Mouse (Mus musculus): ENCODE measurements around the gene Fam104a. TPM values are rescaled to one million over a fixed set of nuclear protein-coding genes. Genes with fewer than 3 reads are reported as not detected.

The Fam104a gene
- polyA plus RNA-seq, 1 experiment from 2014 or later: 57.6 TPM

DNA sequence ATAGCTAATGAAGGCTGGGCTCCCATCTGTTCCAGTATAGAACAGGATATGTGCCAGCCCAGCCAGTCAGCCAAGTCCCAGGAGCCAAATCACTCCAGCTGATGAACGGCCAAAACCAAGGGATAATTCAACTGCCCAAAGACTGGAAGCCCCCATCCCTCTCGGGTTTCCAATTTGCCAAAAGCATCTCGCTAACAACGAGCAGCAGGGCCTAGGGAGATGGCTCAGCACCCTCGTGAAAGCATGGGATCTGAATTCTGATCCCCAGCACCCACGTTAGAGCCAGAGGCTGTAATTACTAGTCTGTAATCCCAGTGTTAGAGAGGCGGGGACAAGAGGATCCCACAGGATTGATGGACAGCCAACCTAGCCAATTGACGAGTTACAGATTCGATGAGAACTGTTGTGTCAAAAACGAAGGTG is 49.2 kb downstream of the Fam104a start:
- WGBS: 69% methylated on average over 10 of the region's 10 CpGs
- no peaks in the 10 kb centered on the region for H3K36me3 ChIP-seq (replicated peaks)
- no peak overlapping the region for H3K4me3 ChIP-seq
- no peaks in the 10 kb centered on the region for H3K27me3 ChIP-seq (replicated peaks; ENCODE audit: low read depth, poor library complexity, severe bottlenecking)
- no peak for DNase-seq (ENCODE audit: low spot score)
- peaks cover 5% of the 10 kb centered on the region; the same call in 1 of the 2 replicates for H3K9me3 ChIP-seq
- H3K4me1 ChIP-seq: no peaks in the 10 kb centered on the region
- no peak overlapping the region for H3K27ac ChIP-seq (replicated peaks)

GRCm38 (mm10) chr11:113633398-113633797 is 50.6 kb downstream of the Fam104a start:
- no peaks in the 10 kb centered on the region for H3K4me1 ChIP-seq
- no peak overlapping the region for H3K27ac ChIP-seq (replicated peaks)
- no peak for DNase-seq (ENCODE audit: low spot score)
- no peaks in the 10 kb centered on the region for H3K36me3 ChIP-seq (replicated peaks)
- H3K9me3 ChIP-seq: peaks cover 5% of the 10 kb centered on the region; the same call in 1 of the 2 replicates
- no peak overlapping the region for H3K4me3 ChIP-seq
- WGBS: 89% methylated on average over 5 of the region's 5 CpGs
- H3K27me3 ChIP-seq (replicated peaks; ENCODE audit: low read depth, poor library complexity, severe bottlenecking): no peaks in the 10 kb centered on the region; the same call in 1 of the 2 replicates

DNA sequence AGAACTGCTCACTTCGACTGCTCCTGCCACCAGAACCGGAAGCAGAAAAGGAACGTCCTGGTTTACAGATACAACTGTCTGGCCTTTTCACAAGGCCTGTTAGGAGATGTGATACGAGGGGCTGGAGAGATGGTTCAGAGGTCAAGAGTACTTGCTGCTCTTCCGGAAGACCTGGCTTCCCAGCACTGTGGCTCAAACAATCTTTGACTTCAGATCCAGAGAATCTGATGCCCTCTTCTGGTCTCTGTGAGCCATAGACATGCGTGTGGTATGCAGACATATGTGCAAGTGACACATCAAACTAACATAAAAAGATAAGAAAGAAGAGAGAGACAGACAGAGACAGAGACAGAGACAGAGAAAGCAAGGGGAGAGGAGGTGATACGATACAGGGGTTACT is 51.7 kb downstream of the Fam104a start:
- 76% methylated on average over 7 of the region's 7 CpGs for WGBS
- H3K36me3 ChIP-seq (replicated peaks): no peaks in the 10 kb centered on the region
- H3K27ac ChIP-seq (replicated peaks): no peak overlapping the region
- no peaks in the 10 kb centered on the region for H3K9me3 ChIP-seq
- H3K4me3 ChIP-seq: no peak overlapping the region
- no peak for DNase-seq (ENCODE audit: low spot score)
- no peaks in the 10 kb centered on the region for H3K4me1 ChIP-seq
- no peaks in the 10 kb centered on the region; the same call in 1 of the 2 replicates for H3K27me3 ChIP-seq (replicated peaks; ENCODE audit: low read depth, poor library complexity, severe bottlenecking)

DNA sequence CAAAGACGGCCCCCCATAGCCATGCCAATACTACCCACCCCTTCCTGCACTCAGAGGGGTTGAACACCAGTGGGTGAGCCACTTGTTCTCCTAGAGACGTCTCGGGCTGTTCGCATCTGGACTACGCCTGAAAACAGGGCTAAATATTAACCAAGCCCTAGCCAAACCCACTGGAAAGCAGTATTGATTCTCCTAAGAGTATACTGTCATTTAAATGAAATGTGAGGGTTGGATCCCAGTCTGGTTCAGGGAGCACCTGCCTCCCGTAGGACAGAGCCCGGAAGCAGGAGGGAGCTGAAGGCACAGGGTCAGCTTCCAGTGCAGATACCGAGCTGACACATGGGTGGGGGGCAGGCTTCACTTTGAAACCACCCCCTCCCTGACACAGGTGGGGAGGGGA is 52.1 kb downstream of the Fam104a start:
- Histone ChIP-seq H3K27me3 (replicated peaks; ENCODE audit: low read depth, poor library complexity, severe bottlenecking) (no peaks in the 10 kb centered on the region; the same call in 1 of the 2 replicates), H3K36me3 (replicated peaks) (no peaks in the 10 kb centered on the region), H3K27ac (replicated peaks) (no peak overlapping the region), H3K4me3 (no peak overlapping the region), H3K9me3 (no peaks in the 10 kb centered on the region), H3K4me1 (no peaks in the 10 kb centered on the region)
- WGBS: 82% methylated on average over 8 of the region's 8 CpGs
- no peak for DNase-seq (ENCODE audit: low spot score)

DNA sequence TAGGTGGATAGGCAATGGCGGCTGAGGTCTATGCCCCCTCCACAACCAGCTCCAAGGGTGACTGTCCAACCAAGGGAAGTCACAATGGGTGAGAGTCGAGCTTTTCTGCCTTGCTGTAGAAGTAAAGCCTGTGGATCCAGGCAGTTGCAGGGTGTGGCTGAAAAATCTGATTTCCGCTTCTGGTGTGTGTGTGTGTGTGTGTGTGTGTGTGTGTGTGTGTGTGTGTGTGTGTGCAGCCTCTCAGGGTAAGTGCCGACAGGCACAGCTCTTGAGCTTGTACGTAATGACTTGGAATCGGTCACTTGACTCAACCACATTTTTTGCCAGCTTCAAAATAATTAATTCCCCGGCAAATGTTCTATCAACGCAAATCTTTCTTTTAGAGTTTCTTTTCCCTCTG is 52.7 kb downstream of the Fam104a start:
- Histone ChIP-seq H3K4me1 (no peaks in the 10 kb centered on the region), H3K27ac (replicated peaks) (no peak overlapping the region), H3K9me3 (no peaks in the 10 kb centered on the region), H3K4me3 (no peak overlapping the region), H3K27me3 (replicated peaks; ENCODE audit: low read depth, poor library complexity, severe bottlenecking) (no peaks in the 10 kb centered on the region; the same call in 1 of the 2 replicates), H3K36me3 (replicated peaks) (no peaks in the 10 kb centered on the region)
- WGBS: 85% methylated on average over 8 of the region's 8 CpGs
- no peak for DNase-seq (ENCODE audit: low spot score)

DNA sequence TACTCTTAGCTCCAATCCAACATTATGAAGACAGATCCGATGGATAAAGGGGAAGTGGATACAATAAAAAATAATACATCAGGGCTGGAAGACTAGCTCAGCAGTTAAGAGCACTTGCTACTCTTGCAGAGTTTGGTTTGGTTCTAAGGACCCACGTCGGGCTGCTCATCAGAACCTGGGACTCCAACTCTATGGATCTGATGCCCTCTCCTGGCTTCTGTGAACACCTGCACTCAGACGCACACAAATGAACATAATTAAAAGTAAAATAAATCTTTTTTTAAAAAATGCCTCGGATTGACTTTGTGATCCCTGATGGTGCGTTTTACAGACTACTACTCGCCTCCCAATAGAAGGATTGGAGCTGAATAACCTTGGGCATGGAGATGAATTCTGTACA is 53.3 kb downstream of the Fam104a start:
- Histone ChIP-seq H3K4me1 (no peaks in the 10 kb centered on the region), H3K36me3 (replicated peaks) (no peaks in the 10 kb centered on the region), H3K27me3 (replicated peaks; ENCODE audit: low read depth, poor library complexity, severe bottlenecking) (no peaks in the 10 kb centered on the region; the same call in 1 of the 2 replicates), H3K4me3 (no peak overlapping the region), H3K27ac (replicated peaks) (no peak overlapping the region), H3K9me3 (no peaks in the 10 kb centered on the region)
- DNase-seq (ENCODE audit: low spot score): no peak
- 65% methylated on average over 7 of the region's 7 CpGs for WGBS

DNA sequence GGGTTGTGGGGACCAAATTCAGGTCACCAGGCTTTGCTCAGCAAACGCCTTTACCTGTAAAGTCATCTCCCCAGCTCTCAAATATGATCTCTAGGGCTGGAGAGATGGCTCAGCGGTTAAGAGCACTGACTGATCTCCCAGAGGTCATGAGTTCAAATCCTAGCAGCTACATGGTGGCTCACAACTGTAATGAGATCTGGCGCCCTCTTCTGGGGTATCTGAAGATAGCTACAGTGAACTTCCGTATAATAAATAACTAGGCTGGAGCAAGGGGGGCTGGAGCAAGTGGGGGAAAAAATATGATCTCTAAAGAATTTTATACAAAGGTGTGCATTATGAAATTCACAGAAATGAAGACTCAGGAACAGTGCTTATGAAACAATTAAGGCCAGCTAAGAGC is 56.2 kb downstream of the Fam104a start:
- Histone ChIP-seq H3K9me3 (no peaks in the 10 kb centered on the region), H3K27me3 (replicated peaks; ENCODE audit: low read depth, poor library complexity, severe bottlenecking) (no peaks in the 10 kb centered on the region; the same call in 1 of the 2 replicates), H3K4me1 (no peaks in the 10 kb centered on the region), H3K36me3 (replicated peaks) (peaks cover 9% of the 10 kb centered on the region), H3K4me3 (no peak overlapping the region), H3K27ac (replicated peaks) (no peak overlapping the region)
- DNase-seq (ENCODE audit: low spot score): no peak
- WGBS: 55% methylated on average over 4 of the region's 4 CpGs

DNA sequence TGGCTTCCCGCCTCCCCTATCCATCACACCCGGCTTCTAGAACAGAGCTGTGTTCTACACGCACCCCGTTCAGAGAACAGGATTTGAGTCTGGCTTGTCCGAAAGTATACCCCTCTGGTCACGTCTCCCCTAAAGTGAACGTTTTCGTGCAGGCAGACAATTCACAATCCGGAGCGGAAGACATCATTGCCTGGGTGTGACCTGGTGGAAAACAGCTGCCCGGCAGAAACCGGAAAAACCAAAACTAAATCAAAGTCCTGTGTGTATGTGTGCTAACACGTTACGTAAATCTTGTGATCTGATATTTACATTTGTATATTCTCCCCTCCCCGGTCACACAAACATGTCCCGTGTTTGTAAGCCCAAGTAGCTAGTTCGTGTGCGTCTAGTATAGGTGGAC is 58.5 kb downstream of the Fam104a start:
- 93% methylated on average over 18 of the region's 18 CpGs for WGBS
- peaks cover 9% of the 10 kb centered on the region for H3K36me3 ChIP-seq (replicated peaks)
- H3K4me3 ChIP-seq: no peak overlapping the region
- H3K9me3 ChIP-seq: no peaks in the 10 kb centered on the region
- no peak overlapping the region for H3K27ac ChIP-seq (replicated peaks)
- DNase-seq (ENCODE audit: low spot score): no peak
- H3K27me3 ChIP-seq (replicated peaks; ENCODE audit: low read depth, poor library complexity, severe bottlenecking): peaks cover 17% of the 10 kb centered on the region
- peaks cover 7% of the 10 kb centered on the region for H3K4me1 ChIP-seq

- H3K4me1 ChIP-seq: peaks cover 40% of the 10 kb centered on the region
- 88% methylated on average over 4 of the region's 4 CpGs for WGBS
- H3K9me3 ChIP-seq: no peaks in the 10 kb centered on the region
- H3K27ac ChIP-seq (replicated peaks): no peak overlapping the region
- H3K4me3 ChIP-seq: no peak overlapping the region
- no peak for DNase-seq (ENCODE audit: low spot score)
- H3K36me3 ChIP-seq (replicated peaks): peaks cover 9% of the 10 kb centered on the region
- H3K27me3 ChIP-seq (replicated peaks; ENCODE audit: low read depth, poor library complexity, severe bottlenecking): peaks cover 49% of the 10 kb centered on the region
Observed at GRCm38 (mm10) chr11:113622028-113622427, 61.9 kb downstream of the Fam104a start.

DNA sequence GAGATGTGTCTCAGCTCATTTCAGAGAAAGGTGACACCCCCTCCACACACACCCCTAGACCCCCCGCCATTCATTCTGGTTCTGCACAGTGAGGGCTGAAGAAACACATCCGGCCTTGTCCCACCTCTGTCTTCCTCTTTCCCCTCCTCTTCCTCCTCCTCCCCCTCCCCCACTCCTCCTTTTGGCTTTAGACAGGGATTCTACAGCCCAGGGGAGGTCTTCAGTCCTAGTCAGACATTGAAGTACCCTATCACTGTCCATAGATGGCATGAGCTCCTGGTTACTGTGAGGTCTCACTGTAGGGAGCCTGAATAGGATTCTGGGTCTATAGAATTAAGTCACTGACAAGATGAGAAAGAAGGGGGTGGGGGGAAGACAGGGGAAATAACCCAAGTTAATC is 63.0 kb downstream of the Fam104a start:
- no peak for DNase-seq (ENCODE audit: low spot score)
- H3K27ac ChIP-seq (replicated peaks): no peak overlapping the region
- H3K4me1 ChIP-seq: peaks cover 41% of the 10 kb centered on the region
- 51% methylated on average over 2 of the region's 2 CpGs for WGBS
- H3K36me3 ChIP-seq (replicated peaks): peaks cover 9% of the 10 kb centered on the region
- H3K27me3 ChIP-seq (replicated peaks; ENCODE audit: low read depth, poor library complexity, severe bottlenecking): peaks cover 56% of the 10 kb centered on the region
- no peaks in the 10 kb centered on the region for H3K9me3 ChIP-seq
- H3K4me3 ChIP-seq: no peak overlapping the region

- Histone ChIP-seq H3K27me3 (replicated peaks; ENCODE audit: low read depth, poor library complexity, severe bottlenecking) (peaks cover 65% of the 10 kb centered on the region), H3K9me3 (no peaks in the 10 kb centered on the region), H3K36me3 (replicated peaks) (peaks cover 2% of the 10 kb centered on the region), H3K27ac (replicated peaks) (no peak overlapping the region; the same call in 1 of the 2 replicates), H3K4me3 (peak overlapping the region; percentile 67), H3K4me1 (peaks cover 41% of the 10 kb centered on the region)
- WGBS: 3% methylated on average over 31 of the region's 31 CpGs
- DNase-seq (ENCODE audit: low spot score): no peak
Observed at GRCm38 (mm10) chr11:113619420-113620080, 64.4 kb downstream of the Fam104a start.

GRCm38 (mm10) chr11:113618672-113619419 is 65.1 kb downstream of the Fam104a start, which contains the start of gene Sstr2:
Gene Sstr2 (plus strand): TSS chr11:113619342.
- no peak within 1 kb of the TSS; the same call in 1 of the 2 replicates for H3K27ac ChIP-seq (replicated peaks)
- H3K4me3 ChIP-seq: peak within 1 kb of the TSS; percentile 67
- H3K27me3 ChIP-seq (replicated peaks; ENCODE audit: low read depth, poor library complexity, severe bottlenecking): peaks cover 71% of the 10 kb centered on the region
- no peaks in the 10 kb centered on the region for H3K36me3 ChIP-seq (replicated peaks)
- no peaks in the 10 kb centered on the region for H3K9me3 ChIP-seq
- peak; percentile 82 for DNase-seq (ENCODE audit: low spot score)
- WGBS: under 1% methylated on average over 54 of the region's 54 CpGs
- peaks cover 44% of the 10 kb centered on the region for H3K4me1 ChIP-seq

DNA sequence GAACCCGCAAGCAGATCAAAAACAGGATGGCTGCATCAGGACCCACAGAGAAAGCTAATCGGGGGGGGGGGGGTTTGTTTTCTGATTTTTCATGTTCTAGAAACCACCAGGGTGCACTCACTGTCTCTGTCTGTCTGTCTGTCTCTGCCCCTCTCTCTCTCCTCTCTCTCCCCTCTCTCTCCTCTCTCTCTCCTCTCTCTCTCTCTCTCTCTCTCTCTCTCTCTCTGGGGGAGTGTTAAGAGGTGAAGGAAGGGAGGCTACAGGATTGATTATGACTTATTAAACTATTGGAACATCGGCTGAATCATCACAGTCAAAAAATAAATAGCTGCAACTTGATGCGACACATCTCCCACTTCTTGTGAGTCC is 65.7 kb downstream of the Fam104a start:
- WGBS: 23% methylated on average over 4 of the region's 4 CpGs
- Histone ChIP-seq H3K27me3 (replicated peaks; ENCODE audit: low read depth, poor library complexity, severe bottlenecking) (peaks cover 71% of the 10 kb centered on the region), H3K36me3 (replicated peaks) (no peaks in the 10 kb centered on the region), H3K27ac (replicated peaks) (no peak overlapping the region), H3K4me3 (peak overlapping the region; percentile 67), H3K4me1 (peaks cover 44% of the 10 kb centered on the region), H3K9me3 (no peaks in the 10 kb centered on the region)
- no peak for DNase-seq (ENCODE audit: low spot score)

Measured in embryonic facial prominence, embryonic 10.5 days (tissue).